In the genomic region with DNA sequence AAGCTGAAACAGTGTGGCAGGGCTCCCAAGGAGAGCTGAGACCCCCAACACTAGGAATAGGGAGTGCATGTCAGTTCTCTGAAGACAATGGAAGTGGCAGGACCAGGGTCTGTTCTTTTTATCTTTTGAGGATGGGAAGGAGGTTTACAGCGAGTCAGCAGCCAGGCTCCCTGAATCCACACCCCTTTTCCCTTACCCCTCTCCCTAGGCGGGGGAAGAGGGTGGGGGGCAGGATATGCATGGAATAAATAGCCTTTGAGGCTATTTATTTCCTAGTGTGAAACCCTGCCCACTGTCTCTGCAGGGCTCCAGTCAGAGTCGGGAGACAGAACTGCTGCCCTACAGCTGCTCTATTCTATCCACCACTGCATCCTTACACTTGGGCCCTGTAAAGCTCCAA, we compare ENCODE assay signal across 16 mouse cellular contexts. TPM values are rescaled to one million over a fixed set of nuclear protein-coding genes. Genes with fewer than 3 reads are reported as not detected.
DNase-seq lines count a peak whose midpoint lies in the region; ATAC-seq lines count a peak whose summit lies in the region.
"Had no signal": no experiment of that assay in that cellular context is flagged by ENCODE, and none has a peak within 500 bp of the region (broad histone marks: within the 10 kb centered on the region; RNA-seq: fewer than 3 reads in every experiment).

No protein-coding gene starts in this region.

- no peak overlapping the region for H3K4me3 ChIP-seq in hindbrain, embryonic 10.5 days
- no peak overlapping the region for H3K4me3 ChIP-seq in hindbrain, embryonic 12.5 days
- H3K4me3 ChIP-seq in embryonic facial prominence, embryonic 14.5 days (ENCODE audit: low read depth, low read length), result no peak overlapping the region
- H3K4me3 ChIP-seq: erythroblast, embryonic 14.5 days had no signal

- peaks cover 13% of the 10 kb centered on the region for H3K4me1 ChIP-seq in hindbrain, embryonic 10.5 days (replicated peaks)
- H3K4me1 ChIP-seq in hindbrain, embryonic 12.5 days, result peaks cover 6% of the 10 kb centered on the region
- 0 out of 2 replicates have a peak, but pooled peaks cover 3% of the 10 kb centered on the region for H3K4me1 ChIP-seq in embryonic facial prominence, embryonic 14.5 days (ENCODE audit: control insufficient read depth, insufficient read depth, low read length)

- 1% methylated on average over 3 of the region's 3 CpGs for WGBS in hindbrain, embryonic 10.5 days
- 0% methylated on average over 3 of the region's 3 CpGs for WGBS in hindbrain, embryonic 12.5 days
- WGBS in embryonic facial prominence, embryonic 14.5 days, result 3% methylated on average over 3 of the region's 3 CpGs

- no peak overlapping the region; the same call in 1 of the 2 replicates for H3K9ac ChIP-seq in hindbrain, embryonic 12.5 days
- H3K9ac ChIP-seq in embryonic facial prominence, embryonic 14.5 days (ENCODE audit: low read depth, low read length), result 0 out of 2 replicates have a peak overlapping the region, but pooled peaks have one; percentile 2
- H3K9ac ChIP-seq: forebrain, postnatal 0 days had no signal

- DNase-seq in hindbrain, embryonic 10.5 days (ENCODE audit: low spot score), result peak; percentile 10
- DNase-seq in lung, postnatal 4 days, result peak; percentile 9 to 26
- no peak for DNase-seq in lung, postnatal 14 days
- DNase-seq in ES-CJ7 (ENCODE audit: low read depth, low spot score), result peak; percentile 58
- DNase-seq in embryonic facial prominence, embryonic 14.5 days (ENCODE audit: low spot score), result peak; percentile 17
- no peak for DNase-seq in embryo, embryonic 9.5 days (ENCODE audit: extremely low spot score)
- DNase-seq in layer of hippocampus, adult 8-10 months (ENCODE audit: low spot score in 2 of 2), result no peak
- DNase-seq: cerebellum, adult 9-11 months; forebrain, postnatal 0 days; gastrocnemius, postnatal 36 days; thymus, postnatal 14 days had no signal

- no peaks in the 10 kb centered on the region for H3K27me3 ChIP-seq in hindbrain, embryonic 10.5 days (ENCODE audit: insufficient read depth, poor library complexity, severe bottlenecking)
- no peaks in the 10 kb centered on the region for H3K27me3 ChIP-seq in hindbrain, embryonic 12.5 days
- H3K27me3 ChIP-seq in embryonic facial prominence, embryonic 14.5 days (replicated peaks; ENCODE audit: control insufficient read depth, insufficient read depth, low read length), result no peaks in the 10 kb centered on the region

- ATAC-seq in hindbrain, embryonic 12.5 days (ENCODE audit: low FRiP score), result no peak
- peak; percentile 33; the same call in 1 of the 2 replicates for ATAC-seq in embryonic facial prominence, embryonic 14.5 days (ENCODE audit: low read depth)
- ATAC-seq: forebrain, postnatal 0 days; hindbrain, postnatal 0 days had no signal

- peak overlapping the region; percentile 20; the same call in 1 of the 2 replicates for H3K27ac ChIP-seq in hindbrain, embryonic 10.5 days
- no peak overlapping the region for H3K27ac ChIP-seq in hindbrain, embryonic 12.5 days
- H3K27ac ChIP-seq in embryonic facial prominence, embryonic 14.5 days (replicated peaks; ENCODE audit: low read depth, low read length), result peak overlapping the region; percentile 6; the same call in 1 of the 2 replicates
- H3K27ac ChIP-seq: hindbrain, postnatal 0 days had no signal

- H3K9me3 ChIP-seq in hindbrain, embryonic 10.5 days, result no peaks in the 10 kb centered on the region
- H3K9me3 ChIP-seq in hindbrain, embryonic 12.5 days (replicated peaks), result no peaks in the 10 kb centered on the region
- no peaks in the 10 kb centered on the region for H3K9me3 ChIP-seq in embryonic facial prominence, embryonic 14.5 days (ENCODE audit: control insufficient read depth, low read length)

- H3K4me2 ChIP-seq in hindbrain, embryonic 12.5 days (replicated peaks), result no peak overlapping the region
- H3K4me2 ChIP-seq in embryonic facial prominence, embryonic 14.5 days (ENCODE audit: low read depth, low read length), result no peak overlapping the region
- H3K4me2 ChIP-seq: liver, embryonic 11.5 days had no signal

- H3K36me3 ChIP-seq in hindbrain, embryonic 10.5 days, result no peaks in the 10 kb centered on the region
- no peaks in the 10 kb centered on the region for H3K36me3 ChIP-seq in hindbrain, embryonic 12.5 days
- no peaks in the 10 kb centered on the region for H3K36me3 ChIP-seq in embryonic facial prominence, embryonic 14.5 days (ENCODE audit: control insufficient read depth, insufficient read depth, low read length)

RNA-seq across cellular contexts. Expression of a gene that starts 9.9 kb away (rescaled TPM):
- 21.1 and 31.4 TPM in 2 replicates for polyA plus RNA-seq in hindbrain, embryonic 10.5 days (2016; fragmentation: Nextera tagmentation; extraction: Ambion mirVana)
- polyA plus RNA-seq in hindbrain, embryonic 12.5 days (2016; fragmentation: Nextera tagmentation; extraction: Ambion mirVana), result 28.1 and 28.5 TPM in 2 replicates
- 24.6 and 25.8 TPM in 2 replicates for polyA plus RNA-seq in embryonic facial prominence, embryonic 14.5 days (2014; fragmentation: Nextera tagmentation; extraction: Ambion mirVana)
- total RNA-seq in layer of hippocampus, adult 8-10 months (2022), result 10 to 100 TPM; 20.1 to 20.8 (median 20.3) TPM

RNA-seq across cellular contexts. Expression of a gene that starts 43.7 kb away (rescaled TPM):
- 0.70 and 1.3 TPM in 2 replicates for polyA plus RNA-seq in hindbrain, embryonic 10.5 days (2016; fragmentation: Nextera tagmentation; extraction: Ambion mirVana)
- 0.49 and 0.76 TPM in 2 replicates for polyA plus RNA-seq in hindbrain, embryonic 12.5 days (2016; fragmentation: Nextera tagmentation; extraction: Ambion mirVana)
- 1.4 and 1.7 TPM in 2 replicates for polyA plus RNA-seq in embryonic facial prominence, embryonic 14.5 days (2014; fragmentation: Nextera tagmentation; extraction: Ambion mirVana)
- 1 to 10 TPM; 4.1 to 5.1 (median 4.8) TPM for total RNA-seq in layer of hippocampus, adult 8-10 months (2022)
- total RNA-seq: megakaryocyte-erythroid progenitor cell, adult 5-6 weeks had no signal
- polyA plus RNA-seq: erythroblast, embryonic 14.5 days had no signal

Comparison
In these comparisons a context has a peak if more than half of its experiments do, and no peak if none do; other contexts are left out.
1. DNase-seq: peak in hindbrain, embryonic 10.5 days (single experiment), lung, postnatal 4 days (2 of 2), ES-CJ7 (single experiment) and embryonic facial prominence, embryonic 14.5 days (single experiment); none in lung, postnatal 14 days (single experiment), embryo, embryonic 9.5 days (single experiment) and layer of hippocampus, adult 8-10 months (0 of 2).